8 mouse cellular contexts compared by ENCODE assay signal in genomic region chr2:103817145-103817895, GRCm38 (mm10). TPM values are rescaled to one million over a fixed set of nuclear protein-coding genes. Genes with fewer than 3 reads are reported as not detected.
DNase-seq lines count a peak whose midpoint lies in the region; ATAC-seq lines count a peak whose summit lies in the region.

No protein-coding gene starts in this region.

- no peaks in the 10 kb centered on the region for H3K9me3 ChIP-seq in liver, embryonic 12.5 days (replicated peaks)

- no peaks in the 10 kb centered on the region for H3K27me3 ChIP-seq in liver, embryonic 12.5 days (replicated peaks)

- no peak overlapping the region for H3K27ac ChIP-seq in liver, embryonic 12.5 days

- peak overlapping the region; percentile 16 for H3K4me2 ChIP-seq in liver, embryonic 12.5 days

- H3K9ac ChIP-seq in liver, embryonic 12.5 days: no peak overlapping the region

- ATAC-seq in liver, embryonic 12.5 days: peak; percentile 35; the same call in 1 of the 2 replicates
- no peak for ATAC-seq in erythroid progenitor cell, adult 5-6 weeks (replicated peaks; ENCODE audit: low FRiP score, poor library complexity, severe bottlenecking)

- no peaks in the 10 kb centered on the region for H3K36me3 ChIP-seq in liver, embryonic 12.5 days

- no peaks in the 10 kb centered on the region for H3K4me1 ChIP-seq in liver, embryonic 12.5 days

- DNase-seq in adrenal gland, postnatal 10 days: peak; percentile 51
- no peak for DNase-seq in adrenal gland, postnatal 4 days (ENCODE audit: low spot score in 2 of 2)
- peak; percentile 92 for DNase-seq in 3T3-L1 (ENCODE audit: low read depth, low spot score)
- peak; percentile 68 for DNase-seq in forelimb bud, embryonic 11.5 days (ENCODE audit: low read depth, low spot score)
- no peak for DNase-seq in spleen, postnatal 14 days (ENCODE audit: low spot score in 2 of 2)
- DNase-seq in kidney, postnatal 10 days: no peak

- no peak overlapping the region for H3K4me3 ChIP-seq in liver, embryonic 12.5 days

- WGBS in liver, embryonic 12.5 days (ENCODE audit: insufficient replicate concordance): 28% methylated on average over 6 of the region's 6 CpGs

RNA-seq across cellular contexts. Expression of gene Caprin1, which starts 19.9 kb away (rescaled TPM):
- total RNA-seq in adrenal gland, postnatal 10 days (2021): 100 to 1,000 TPM; 354 to 414 TPM
- total RNA-seq in adrenal gland, postnatal 4 days (2021): 100 to 1,000 TPM; 486 to 527 TPM
- 235 and 238 TPM in 2 replicates for polyA plus RNA-seq in liver, embryonic 12.5 days (2016; fragmentation: Nextera tagmentation; extraction: Ambion mirVana)
- total RNA-seq in erythroid progenitor cell, adult 5-6 weeks (2015; ENCODE audit: low replicate concordance): 142 and 231 TPM in 2 replicates
- total RNA-seq in erythroid progenitor cell, adult 5-6 weeks (2017; ENCODE audit: low replicate concordance): 206 and 279 TPM in 2 replicates

RNA-seq across cellular contexts. Expression of gene Nat10, which starts 56.2 kb away (rescaled TPM):
- 10 to 100 TPM; 28.3 to 49.3 TPM for total RNA-seq in adrenal gland, postnatal 10 days (2021)
- 10 to 100 TPM; 71.1 to 72.8 TPM for total RNA-seq in adrenal gland, postnatal 4 days (2021)
- polyA plus RNA-seq in liver, embryonic 12.5 days (2016; fragmentation: Nextera tagmentation; extraction: Ambion mirVana): 35.0 and 35.3 TPM in 2 replicates
- total RNA-seq in erythroid progenitor cell, adult 5-6 weeks (2015; ENCODE audit: low replicate concordance): 5.0 and 20.1 TPM in 2 replicates
- total RNA-seq in erythroid progenitor cell, adult 5-6 weeks (2017; ENCODE audit: low replicate concordance): 7.1 and 21.6 TPM in 2 replicates

Comparison
In these comparisons a context has a peak if more than half of its experiments do, and no peak if none do; other contexts are left out.
1. DNase-seq: peak in adrenal gland, postnatal 10 days (single experiment), 3T3-L1 (single experiment) and forelimb bud, embryonic 11.5 days (single experiment); none in adrenal gland, postnatal 4 days (0 of 2), spleen, postnatal 14 days (0 of 2) and kidney, postnatal 10 days (single experiment).